Mouse (Mus musculus) lung, embryonic 15.5 days (tissue): ENCODE data around the gene Dzip1l. TPM values are rescaled to one million over a fixed set of nuclear protein-coding genes. Genes with fewer than 3 reads are reported as not detected.

ENCODE experiments used
- ATAC-seq: fragments of 200-750 bp; cut with Nextera tagmentation; 2 replicates; pipeline ENCODE4 v1.8.0; 2017; ENCODE audit warnings: moderate number of reproducible peaks, borderline replicate concordance; ENCODE audit not compliant: low FRiP score, low TSS enrichment; ENCODE audit errors: extremely low read depth
- H3K27ac ChIP-seq: fragments of 300-500 bp; sonication (generic); 2 replicates; pipeline ENCODE4 v1.5.1; 2015; ENCODE audit warnings: moderate library complexity, mild to moderate bottlenecking, inconsistent platforms
- H3K27me3 ChIP-seq: fragments of 300-500 bp; sonication (generic); 2 replicates; pipeline ENCODE4 v1.6.1; 2015; ENCODE audit warnings: inconsistent platforms
- H3K36me3 ChIP-seq: fragments of 300-500 bp; sonication (generic); 2 replicates; pipeline ENCODE4 v1.6.1; 2015; ENCODE audit warnings: inconsistent platforms
- H3K4me1 ChIP-seq: fragments of 300-500 bp; sonication (generic); 2 replicates; pipeline ENCODE4 v1.6.1; 2015; ENCODE audit warnings: inconsistent platforms
- H3K4me2 ChIP-seq: fragments of 300-500 bp; sonication (generic); 2 replicates; pipeline ENCODE4 v1.6.1; 2015; ENCODE audit warnings: inconsistent platforms, mild to moderate bottlenecking, moderate library complexity
- H3K4me3 ChIP-seq: fragments of 300-500 bp; sonication (generic); 2 replicates; pipeline ENCODE4 v1.5.1; 2015; ENCODE audit warnings: mild to moderate bottlenecking, inconsistent platforms
- H3K9ac ChIP-seq: fragments of 300-500 bp; sonication (generic); 2 replicates; pipeline ENCODE4 v1.6.1; 2015; ENCODE audit warnings: inconsistent platforms
- H3K9me3 ChIP-seq: fragments of 300-500 bp; sonication (generic); 2 replicates; pipeline ENCODE4 v1.6.1; 2016; ENCODE audit warnings: inconsistent platforms
- WGBS: fragments of 180-500 bp; shearing (Covaris S2); methylation state at CpG from one replicate; pipeline ENCODE4 v1.1.7; 2015; 5-methylcytosine and 5-hydroxymethylcytosine counted together
- polyA plus RNA-seq: library from polyadenylated mRNA; unstranded; fragments of >200 nt; fragmentation: Nextera tagmentation; extraction: Ambion mirVana; gene quantifications from 2 replicates; pipeline ENCODE4 v1.2.1, GENCODE M21; 2015

Dzip1l gene
- polyA plus RNA-seq, 1 experiment from 2014 or later: 33.8 TPM

GRCm38 (mm10) chr9:99699752-99700389 lies 70.6 kb downstream of the Dzip1l start:
- 56% methylated on average over 2 of the region's 2 CpGs for WGBS
- ATAC-seq: no peak
- H3K36me3 ChIP-seq: peaks cover 11% of the 10 kb centered on the region; the same call in 1 of the 2 replicates
- no peak overlapping the region for H3K4me2 ChIP-seq
- no peaks in the 10 kb centered on the region for H3K9me3 ChIP-seq
- H3K4me1 ChIP-seq: peaks cover 8% of the 10 kb centered on the region; the same call in 1 of the 2 replicates
- no peak overlapping the region for H3K9ac ChIP-seq
- no peak overlapping the region for H3K4me3 ChIP-seq
- no peak overlapping the region for H3K27ac ChIP-seq
- H3K27me3 ChIP-seq: no peaks in the 10 kb centered on the region

GRCm38 (mm10) chr9:99701187-99701586 lies 71.9 kb downstream of the Dzip1l start:
- Histone ChIP-seq H3K9me3 (no peaks in the 10 kb centered on the region), H3K4me3 (no peak overlapping the region), H3K36me3 (peaks cover 6% of the 10 kb centered on the region; the same call in 1 of the 2 replicates), H3K4me2 (no peak overlapping the region), H3K9ac (no peak overlapping the region), H3K27ac (no peak overlapping the region), H3K4me1 (peaks cover 11% of the 10 kb centered on the region; the same call in 1 of the 2 replicates), H3K27me3 (no peaks in the 10 kb centered on the region)
- WGBS: 78% methylated on average over 2 of the region's 2 CpGs
- no peak for ATAC-seq

DNA sequence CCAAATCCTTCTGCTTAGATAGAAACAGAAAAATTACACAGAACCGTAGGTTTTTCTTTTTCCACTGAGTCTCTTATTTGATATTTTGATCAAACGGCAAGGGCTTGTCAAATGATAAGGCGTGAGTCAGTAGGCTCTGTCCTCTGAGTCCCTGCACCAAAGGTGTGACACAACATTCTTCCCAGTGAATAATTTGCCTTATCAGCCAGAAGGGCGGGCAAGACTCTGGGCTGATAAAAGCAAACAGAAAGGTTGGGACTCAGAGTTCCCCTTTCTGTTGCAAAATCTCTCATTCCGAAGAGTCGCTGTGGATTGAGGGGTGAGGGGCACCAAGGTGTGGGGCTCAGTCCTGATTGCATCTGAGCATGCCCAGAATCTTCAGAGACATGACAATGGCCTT lies 72.9 kb downstream of the Dzip1l start:
- Histone ChIP-seq H3K27me3 (no peaks in the 10 kb centered on the region), H3K36me3 (peaks cover 5% of the 10 kb centered on the region; the same call in 1 of the 2 replicates), H3K9ac (no peak overlapping the region), H3K27ac (peak overlapping the region; percentile 69), H3K4me1 (peaks cover 15% of the 10 kb centered on the region; the same call in 1 of the 2 replicates), H3K9me3 (no peaks in the 10 kb centered on the region), H3K4me3 (no peak overlapping the region), H3K4me2 (no peak overlapping the region)
- 45% methylated on average over 6 of the region's 6 CpGs for WGBS
- ATAC-seq: no peak; the same call in 1 of the 2 replicates

DNA sequence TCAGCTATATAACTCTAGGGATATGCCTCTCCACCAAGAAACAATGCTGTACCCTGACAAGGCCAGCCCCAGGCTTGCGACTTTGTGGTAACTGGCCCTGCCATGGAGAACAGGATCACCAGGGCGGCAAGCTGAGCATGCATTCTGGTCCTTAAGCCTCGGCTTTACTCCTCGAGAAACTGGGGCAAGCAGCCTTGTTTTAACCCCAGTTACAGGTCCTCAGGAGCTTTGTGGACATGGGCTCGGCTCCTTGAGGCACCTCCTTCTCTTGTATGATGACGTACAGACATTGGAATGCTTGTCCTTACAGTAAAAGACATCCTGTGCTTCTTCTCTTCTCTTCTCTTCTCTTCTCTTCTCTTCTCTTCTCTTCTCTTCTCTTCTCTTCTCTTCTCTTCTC lies 74.4 kb downstream of the Dzip1l start:
- H3K27me3 ChIP-seq: no peaks in the 10 kb centered on the region
- WGBS: 59% methylated on average over 6 of the region's 6 CpGs
- H3K36me3 ChIP-seq: no peaks in the 10 kb centered on the region
- no peaks in the 10 kb centered on the region for H3K9me3 ChIP-seq
- peak overlapping the region; percentile 12; the same call in 1 of the 2 replicates for H3K27ac ChIP-seq
- no peak for ATAC-seq
- no peak overlapping the region for H3K9ac ChIP-seq
- H3K4me2 ChIP-seq: no peak overlapping the region
- H3K4me1 ChIP-seq: peaks cover 15% of the 10 kb centered on the region; the same call in 1 of the 2 replicates
- H3K4me3 ChIP-seq: no peak overlapping the region

DNA sequence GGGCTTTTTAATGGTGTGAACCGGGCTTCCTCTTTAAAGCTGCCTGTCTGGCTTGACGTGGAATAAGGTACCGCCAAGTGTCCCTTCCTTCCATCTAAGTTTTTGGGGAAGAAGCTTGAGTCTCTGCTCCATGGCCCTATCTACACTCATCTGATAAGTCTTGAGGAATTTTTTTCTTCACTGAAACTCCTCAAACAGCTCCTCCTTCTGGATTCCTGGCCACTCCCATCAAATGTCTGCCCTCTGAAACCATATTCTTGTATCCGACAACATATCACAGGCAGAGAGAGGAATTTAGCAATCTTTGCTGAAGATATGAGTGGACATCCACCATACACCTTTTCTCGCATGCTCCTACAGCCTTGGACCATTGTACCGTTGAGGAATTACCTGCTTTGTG lies 77.0 kb downstream of the Dzip1l start:
- Histone ChIP-seq H3K9me3 (no peaks in the 10 kb centered on the region), H3K4me3 (peak overlapping the region; percentile 34; the same call in 1 of the 2 replicates), H3K4me2 (peak overlapping the region; percentile 50), H3K9ac (no peak overlapping the region), H3K4me1 (peaks cover 15% of the 10 kb centered on the region; the same call in 1 of the 2 replicates), H3K27ac (no peak overlapping the region), H3K36me3 (no peaks in the 10 kb centered on the region), H3K27me3 (no peaks in the 10 kb centered on the region)
- no peak for ATAC-seq
- 83% methylated on average over 6 of the region's 6 CpGs for WGBS

DNA sequence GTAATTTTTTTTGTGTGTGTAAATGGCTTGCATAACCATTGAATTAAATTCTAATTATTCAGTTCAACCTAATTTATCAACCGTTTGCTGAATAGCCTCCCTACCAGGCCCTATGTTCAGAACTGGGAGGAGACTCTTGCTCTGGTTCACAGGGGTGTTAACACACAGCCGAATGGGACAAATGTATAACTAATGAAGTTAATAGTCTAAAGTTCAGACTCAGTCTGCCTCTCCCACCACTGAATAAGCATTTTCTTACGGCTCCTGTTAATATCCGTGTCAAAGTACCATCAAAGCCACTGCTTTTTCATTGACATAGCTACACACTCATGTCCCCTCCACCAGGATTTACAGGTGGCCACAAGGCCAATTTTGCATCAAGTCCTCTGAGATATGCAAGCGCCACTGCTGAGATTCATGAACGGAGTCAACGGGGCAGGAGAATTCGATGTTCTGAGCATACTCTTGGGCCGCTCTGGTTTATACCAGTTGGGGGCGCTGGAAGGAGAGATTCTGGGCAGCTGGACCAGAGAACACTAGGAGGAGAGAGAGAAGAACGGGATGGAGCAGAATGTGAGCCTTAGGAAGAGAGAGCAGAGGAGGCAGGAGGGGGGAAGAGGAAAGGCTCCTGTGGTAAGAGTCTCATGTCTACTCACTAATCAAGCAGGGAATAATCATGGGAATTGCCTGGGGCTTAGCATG lies 78.3 kb downstream of the Dzip1l start:
- ATAC-seq: no peak
- H3K9me3 ChIP-seq: no peaks in the 10 kb centered on the region
- H3K4me1 ChIP-seq: peaks cover 13% of the 10 kb centered on the region; the same call in 1 of the 2 replicates
- 49% methylated on average over 11 of the region's 11 CpGs for WGBS
- H3K4me2 ChIP-seq: peak overlapping the region; percentile 50
- H3K9ac ChIP-seq: no peak overlapping the region
- H3K36me3 ChIP-seq: no peaks in the 10 kb centered on the region
- H3K4me3 ChIP-seq: peak overlapping the region; percentile 34
- no peaks in the 10 kb centered on the region for H3K27me3 ChIP-seq
- peak overlapping the region; percentile 61; the same call in 1 of the 2 replicates for H3K27ac ChIP-seq

DNA sequence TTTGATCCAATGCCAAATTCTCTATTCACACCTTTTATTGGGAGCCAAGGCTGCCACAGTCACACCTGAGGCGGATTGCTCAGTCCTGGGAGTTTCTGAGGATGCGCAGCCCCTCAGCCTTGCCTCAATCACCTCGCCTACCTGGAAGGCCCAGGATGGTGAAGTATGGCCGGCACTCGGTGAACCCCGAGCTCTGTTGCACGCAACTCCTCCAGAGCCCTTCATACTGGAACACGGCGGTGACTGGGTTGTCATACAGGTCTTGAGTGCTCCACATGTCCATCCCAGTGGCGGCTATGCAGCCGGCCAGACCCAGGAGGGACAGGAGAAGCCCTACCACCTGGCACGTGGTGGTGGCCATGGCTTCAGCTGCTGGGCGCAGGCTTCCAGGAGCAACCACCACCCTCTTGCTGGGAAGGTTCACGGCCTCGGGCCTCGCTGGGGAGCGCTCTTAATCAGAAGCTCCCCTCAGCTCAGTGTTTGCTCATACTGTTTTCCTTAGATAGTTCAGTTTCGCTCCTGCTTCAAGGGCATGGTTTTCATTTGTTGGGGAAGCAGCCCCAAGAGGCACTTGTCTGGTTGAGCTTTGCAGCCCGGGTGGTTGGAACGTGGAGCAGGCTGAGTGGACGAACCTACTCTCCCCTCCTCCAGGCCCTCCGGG lies 80.4 kb downstream of the Dzip1l start:
- WGBS: 63% methylated on average over 22 of the region's 22 CpGs
- peak overlapping the region; percentile 41 for H3K4me2 ChIP-seq
- peak overlapping the region; percentile 38 for H3K4me3 ChIP-seq
- no peaks in the 10 kb centered on the region for H3K36me3 ChIP-seq
- no peaks in the 10 kb centered on the region for H3K27me3 ChIP-seq
- H3K27ac ChIP-seq: peak overlapping the region; percentile 97
- peak overlapping the region; percentile 49 for H3K9ac ChIP-seq
- peak; percentile 86 for ATAC-seq
- peaks cover 8% of the 10 kb centered on the region; the same call in 1 of the 2 replicates for H3K4me1 ChIP-seq
- H3K9me3 ChIP-seq: no peaks in the 10 kb centered on the region

GRCm38 (mm10) chr9:99710297-99710696 lies 81.0 kb downstream of the Dzip1l start:
- Histone ChIP-seq H3K27ac (peak overlapping the region; percentile 97), H3K9me3 (no peaks in the 10 kb centered on the region), H3K36me3 (no peaks in the 10 kb centered on the region), H3K27me3 (no peaks in the 10 kb centered on the region), H3K9ac (no peak overlapping the region), H3K4me2 (peak overlapping the region; percentile 14; the same call in 1 of the 2 replicates), H3K4me1 (peaks cover 8% of the 10 kb centered on the region), H3K4me3 (no peak overlapping the region)
- no peak for ATAC-seq
- WGBS: 46% methylated on average over 4 of the region's 4 CpGs

- Histone ChIP-seq H3K4me2 (no peak within 1 kb of the TSS), H3K27me3 (no peaks in the 10 kb centered on the region), H3K4me3 (no peak within 1 kb of the TSS), H3K9ac (no peak within 1 kb of the TSS), H3K36me3 (no peaks in the 10 kb centered on the region), H3K9me3 (no peaks in the 10 kb centered on the region), H3K4me1 (peaks cover 8% of the 10 kb centered on the region; the same call in 1 of the 2 replicates), H3K27ac (0 out of 2 replicates have a peak within 1 kb of the TSS, but pooled peaks have one; percentile 13)
- 73% methylated on average over 14 of the region's 14 CpGs for WGBS
- ATAC-seq: no peak
These were observed 87.8 kb downstream of the Dzip1l start, which contains the start of gene Cldn18 for GRCm38 (mm10) chr9:99717134-99717533. Cldn18 (minus strand) TSS chr9:99717267.
